ENCODE assay signal across 7 mouse cellular contexts in the genomic region with DNA sequence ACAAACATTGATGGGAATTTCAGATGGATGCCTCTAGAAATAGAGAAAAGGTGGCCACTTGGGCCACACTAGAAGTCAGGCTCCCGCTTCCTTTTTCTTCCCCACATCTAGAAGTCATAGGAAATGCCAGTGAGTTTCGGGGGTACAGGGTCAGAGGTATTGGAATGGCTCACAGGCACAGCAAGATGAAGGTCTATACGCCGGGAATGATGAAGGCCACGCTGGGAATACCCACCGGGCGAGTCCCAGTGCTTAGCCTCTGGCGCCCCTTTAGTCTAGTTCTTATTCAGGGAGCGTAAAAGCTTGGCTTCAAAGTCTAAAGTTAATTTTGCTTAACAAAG. TPM values are rescaled to one million over a fixed set of nuclear protein-coding genes. Genes with fewer than 3 reads are reported as not detected.
DNase-seq lines count a peak whose midpoint lies in the region; ATAC-seq and TF ChIP-seq lines count a peak whose summit lies in the region.

No protein-coding gene starts in this region.

- no peak for TF ChIP-seq POLR2A in spleen, adult 2 months (IDR thresholded peaks at IDR 0.05; ENCODE audit: low read depth, low read length)

- no peak for TF ChIP-seq CTCF in spleen, adult 2 months (IDR thresholded peaks at IDR 0.05; ENCODE audit: extremely low read depth, insufficient read depth, insufficient read length, insufficient replicate concordance)
- TF ChIP-seq CTCF in liver, embryonic 14.5 days (IDR thresholded peaks at IDR 0.05; ENCODE audit: low read depth) = no peak

- H3K27me3 ChIP-seq in spleen, adult 2 months (ENCODE audit: control insufficient read depth, insufficient read depth, low read length) = no peaks in the 10 kb centered on the region
- no peaks in the 10 kb centered on the region for H3K27me3 ChIP-seq in forebrain, embryonic 13.5 days
- H3K27me3 ChIP-seq in liver, embryonic 14.5 days (ENCODE audit: control insufficient read depth, insufficient read depth, low read length) = no peaks in the 10 kb centered on the region

- peaks cover 6% of the 10 kb centered on the region; the same call in 1 of the 2 replicates for H3K4me1 ChIP-seq in spleen, adult 2 months (ENCODE audit: control insufficient read depth, insufficient read depth, insufficient read length)
- H3K4me1 ChIP-seq in forebrain, embryonic 13.5 days = peaks cover 17% of the 10 kb centered on the region
- peaks cover 7 to 13% of the 10 kb centered on the region in 2 experiments for H3K4me1 ChIP-seq in liver, embryonic 14.5 days (replicated peaks; ENCODE audit: control insufficient read depth in 2 of 2, insufficient read depth in 2 of 2, low read length in 1 of 2)

- WGBS in spleen, adult 2 months = 1% methylated on average over 9 of the region's 9 CpGs
- under 1% methylated on average over 9 of the region's 9 CpGs for WGBS in forebrain, embryonic 13.5 days
- WGBS in liver, embryonic 14.5 days (ENCODE audit: insufficient replicate concordance) = 1% methylated on average over 9 of the region's 9 CpGs

- peak overlapping the region; percentile 74 for H3K4me3 ChIP-seq in spleen, adult 2 months (ENCODE audit: extremely low read depth, insufficient read depth, insufficient read length)
- peak overlapping the region; percentile 58 for H3K4me3 ChIP-seq in forebrain, embryonic 13.5 days
- H3K4me3 ChIP-seq in liver, embryonic 14.5 days (ENCODE audit: insufficient read depth in 1 of 2, low read depth in 2 of 2, low read length in 2 of 2) = peak overlapping the region; percentile 72 to 92

- peak overlapping the region; percentile 88 for H3K9ac ChIP-seq in forebrain, embryonic 13.5 days
- H3K9ac ChIP-seq in liver, embryonic 14.5 days (replicated peaks) = peak overlapping the region; percentile 96

- H3K9me3 ChIP-seq in forebrain, embryonic 13.5 days (replicated peaks) = no peaks in the 10 kb centered on the region
- H3K9me3 ChIP-seq in liver, embryonic 14.5 days (ENCODE audit: control insufficient read depth, low read length) = no peaks in the 10 kb centered on the region

- peak overlapping the region; percentile 82 for H3K4me2 ChIP-seq in forebrain, embryonic 13.5 days
- H3K4me2 ChIP-seq in liver, embryonic 14.5 days (ENCODE audit: low read depth) = peak overlapping the region; percentile 79

- H3K36me3 ChIP-seq in spleen, adult 2 months (ENCODE audit: control insufficient read depth, insufficient read depth, low read length) = no peaks in the 10 kb centered on the region
- peaks cover 4% of the 10 kb centered on the region; the same call in 1 of the 2 replicates for H3K36me3 ChIP-seq in forebrain, embryonic 13.5 days (ENCODE audit: poor library complexity, severe bottlenecking)
- H3K36me3 ChIP-seq in liver, embryonic 14.5 days (replicated peaks; ENCODE audit: control insufficient read depth, insufficient read depth, low read depth) = no peaks in the 10 kb centered on the region

- no peak for DNase-seq in spleen, adult 2 months (ENCODE audit: low read depth in 1 of 2, low spot score in 2 of 2)
- no peak for DNase-seq in spleen, postnatal 36 days (ENCODE audit: low spot score in 2 of 2)
- no peak for DNase-seq in liver, embryonic 14.5 days (ENCODE audit: low read depth in 3 of 3, low spot score in 3 of 3)
- peak; percentile 58 for DNase-seq in testis, postnatal 10 days (ENCODE audit: low spot score)
- DNase-seq in cerebellum, adult 8-10 months = no peak
- DNase-seq in embryo, embryonic 10.5 days (ENCODE audit: low spot score) = no peak

- peak; percentile 50 for ATAC-seq in forebrain, embryonic 13.5 days
- ATAC-seq in liver, embryonic 14.5 days (ENCODE audit: insufficient read depth) = peak; percentile 26

- peak overlapping the region; percentile 88 for H3K27ac ChIP-seq in spleen, adult 2 months (ENCODE audit: insufficient read depth, low read length)
- H3K27ac ChIP-seq in forebrain, embryonic 13.5 days = peak overlapping the region; percentile 95
- H3K27ac ChIP-seq in liver, embryonic 14.5 days = peak overlapping the region; percentile 83

- TF ChIP-seq EP300 in liver, embryonic 14.5 days (IDR thresholded peaks at IDR 0.05; ENCODE audit: low read depth) = no peak

RNA-seq across cellular contexts. Expression of gene Pan2, which starts 0.4 kb away (rescaled TPM):
- polyA plus RNA-seq in spleen, adult 2 months (2012; rRNA removed) = 25.7 and 30.6 TPM in 2 replicates
- polyA plus RNA-seq in forebrain, embryonic 13.5 days (2015; fragmentation: Nextera tagmentation; extraction: Ambion mirVana) = 32.0 and 35.0 TPM in 2 replicates
- 11.5 and 13.3 TPM in 2 replicates for polyA plus RNA-seq in liver, embryonic 14.5 days (2012; rRNA removed)
- polyA plus RNA-seq in liver, embryonic 14.5 days (2014; fragmentation: Nextera tagmentation; extraction: Ambion mirVana) = 10.1 and 11.5 TPM in 2 replicates

RNA-seq across cellular contexts. Expression of gene Il23a, which starts 4.2 kb away (rescaled TPM):
- not detected in 2 replicates for polyA plus RNA-seq in spleen, adult 2 months (2012; rRNA removed)
- not detected in 2 replicates for polyA plus RNA-seq in forebrain, embryonic 13.5 days (2015; fragmentation: Nextera tagmentation; extraction: Ambion mirVana)
- polyA plus RNA-seq in liver, embryonic 14.5 days (2012; rRNA removed) = 0.06 and 0.08 TPM in 2 replicates
- not detected in 2 replicates for polyA plus RNA-seq in liver, embryonic 14.5 days (2014; fragmentation: Nextera tagmentation; extraction: Ambion mirVana)

RNA-seq across cellular contexts. Expression of gene Cnpy2, which starts 19.5 kb away (rescaled TPM):
- polyA plus RNA-seq in spleen, adult 2 months (2012; rRNA removed) = 15.9 and 17.2 TPM in 2 replicates
- 230 and 237 TPM in 2 replicates for polyA plus RNA-seq in forebrain, embryonic 13.5 days (2015; fragmentation: Nextera tagmentation; extraction: Ambion mirVana)
- 23.8 and 38.8 TPM in 2 replicates for polyA plus RNA-seq in liver, embryonic 14.5 days (2012; rRNA removed)
- 92.7 and 98.3 TPM in 2 replicates for polyA plus RNA-seq in liver, embryonic 14.5 days (2014; fragmentation: Nextera tagmentation; extraction: Ambion mirVana)

RNA-seq across cellular contexts. Expression of gene Stat2, which starts 32.4 kb away (rescaled TPM):
- polyA plus RNA-seq in spleen, adult 2 months (2012; rRNA removed) = 34.6 and 42.1 TPM in 2 replicates
- polyA plus RNA-seq in forebrain, embryonic 13.5 days (2015; fragmentation: Nextera tagmentation; extraction: Ambion mirVana) = 14.5 and 15.3 TPM in 2 replicates
- polyA plus RNA-seq in liver, embryonic 14.5 days (2012; rRNA removed) = 5.9 and 6.4 TPM in 2 replicates
- 4.2 and 5.4 TPM in 2 replicates for polyA plus RNA-seq in liver, embryonic 14.5 days (2014; fragmentation: Nextera tagmentation; extraction: Ambion mirVana)

RNA-seq across cellular contexts. Expression of gene Apof, which starts 34.3 kb away (rescaled TPM):
- 1.0 and 1.4 TPM in 2 replicates for polyA plus RNA-seq in spleen, adult 2 months (2012; rRNA removed)
- polyA plus RNA-seq in forebrain, embryonic 13.5 days (2015; fragmentation: Nextera tagmentation; extraction: Ambion mirVana) = 0.14 TPM in 1 of 2 replicates, not detected in the other
- 54.1 and 61.3 TPM in 2 replicates for polyA plus RNA-seq in liver, embryonic 14.5 days (2012; rRNA removed)
- 73.7 and 74.1 TPM in 2 replicates for polyA plus RNA-seq in liver, embryonic 14.5 days (2014; fragmentation: Nextera tagmentation; extraction: Ambion mirVana)
